Mouse (Mus musculus) c-Kit-negative CD71-positive TER-119-positive erythroid progenitor cells, embryonic 14.5 days (primary cell): ENCODE results near the gene Ascc1.
"Not testable (repeated sequence)": the region's sequence is repeated elsewhere in the genome, so short reads cannot be mapped to it uniquely, and the experiment has no call there.

Experiments used
- DNase-seq: peaks from one replicate; pipeline ENCODE4 v3.0.0-alpha.2; 2013; ENCODE audit warnings: low read depth, low spot score

The Ascc1 gene

GRCm38 (mm10) chr10:60115345-60116185 is 113.0 kb downstream of the Ascc1 start:
- DNase-seq: no peak

DNA sequence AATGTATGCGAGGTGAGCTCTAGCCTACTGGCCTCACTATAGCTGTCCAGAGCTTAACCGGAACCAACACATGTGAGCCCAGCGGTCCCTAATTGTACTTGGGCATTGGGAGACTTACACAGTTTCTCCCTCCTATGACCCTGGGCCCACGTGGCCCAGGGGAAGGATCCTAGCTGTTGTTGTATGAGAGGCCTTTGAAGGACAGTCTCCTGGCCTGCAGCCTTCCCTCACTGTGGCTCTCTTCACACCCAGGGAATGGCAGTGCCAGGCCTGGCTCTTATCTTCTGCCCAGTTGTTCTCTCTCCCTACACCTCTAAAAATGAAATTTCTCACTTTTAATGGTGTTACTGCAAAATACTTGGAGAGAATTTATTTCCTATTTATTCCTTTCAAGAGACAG is 114.4 kb downstream of the Ascc1 start:
- no peak for DNase-seq

DNA sequence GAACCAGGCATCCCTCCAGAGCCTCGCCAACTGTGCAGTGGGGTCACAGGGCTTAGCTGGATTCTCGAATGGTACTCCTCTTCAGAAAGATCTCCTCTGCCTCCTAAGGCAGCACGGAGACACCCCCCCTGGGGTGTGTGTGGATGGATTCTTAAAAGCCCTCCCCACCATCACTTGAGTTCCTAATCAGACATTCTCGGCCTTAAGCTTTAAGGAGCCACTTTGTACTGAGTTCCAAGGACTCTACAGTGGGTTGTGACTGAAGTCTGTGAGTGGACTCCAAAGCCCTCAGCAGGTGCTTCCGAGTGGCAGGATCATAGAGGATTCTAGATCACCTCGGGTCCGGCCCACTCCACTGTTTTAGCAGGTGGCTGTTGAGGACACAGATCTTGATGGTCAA is 115.9 kb downstream of the Ascc1 start:
- no peak for DNase-seq

- no peak for DNase-seq
Measured at GRCm38 (mm10) chr10:60120630-60121029, 118.0 kb downstream of the Ascc1 start.

DNA sequence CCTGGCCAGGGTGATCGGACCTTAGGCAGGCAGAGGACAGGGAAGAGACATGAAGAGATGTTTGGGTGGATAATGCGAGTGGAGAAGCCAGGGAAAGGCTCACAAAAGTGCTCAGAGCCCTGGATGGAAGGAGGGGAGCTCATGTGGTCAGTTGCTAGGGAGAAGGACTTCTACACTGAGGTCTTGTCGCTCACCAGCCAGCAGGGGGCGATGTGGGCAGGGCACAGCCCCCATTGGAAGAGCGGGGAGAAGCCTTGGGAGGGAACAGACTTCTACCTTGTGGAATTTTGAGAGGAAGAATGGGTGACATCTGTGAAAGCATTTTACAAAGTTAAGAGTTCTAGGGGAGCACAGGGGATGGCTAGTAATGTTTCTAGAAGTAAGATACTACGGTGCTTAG is 121.5 kb downstream of the Ascc1 start:
- peak; percentile 2 for DNase-seq

GRCm38 (mm10) chr10:60125529-60126327 is 123.1 kb downstream of the Ascc1 start:
- no peak for DNase-seq

DNA sequence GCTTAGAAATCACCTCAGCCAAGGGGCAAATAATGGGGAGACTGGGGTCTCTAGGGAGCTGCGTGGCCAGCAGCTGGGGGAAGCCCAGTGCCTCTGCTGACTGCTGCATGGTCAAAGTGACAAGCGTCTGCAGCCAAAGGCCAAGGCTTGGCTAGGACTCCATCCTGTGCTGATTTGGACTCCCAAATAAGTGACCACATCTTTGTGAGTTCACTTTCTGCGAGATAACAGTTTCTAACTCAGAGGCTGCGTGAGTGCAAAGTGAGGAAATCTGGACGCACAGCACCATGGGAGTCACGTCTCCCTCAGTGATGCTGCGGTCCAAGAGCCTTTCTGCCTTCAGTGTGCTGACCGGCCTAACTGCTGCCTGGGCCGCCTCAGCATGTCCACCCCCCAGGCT is 125.7 kb downstream of the Ascc1 start:
- no peak for DNase-seq

- DNase-seq: no peak
Measured at GRCm38 (mm10) chr10:60130504-60130903, 127.9 kb downstream of the Ascc1 start.

- no peak for DNase-seq
Measured at GRCm38 (mm10) chr10:60133501-60133900, 130.9 kb downstream of the Ascc1 start.

DNA sequence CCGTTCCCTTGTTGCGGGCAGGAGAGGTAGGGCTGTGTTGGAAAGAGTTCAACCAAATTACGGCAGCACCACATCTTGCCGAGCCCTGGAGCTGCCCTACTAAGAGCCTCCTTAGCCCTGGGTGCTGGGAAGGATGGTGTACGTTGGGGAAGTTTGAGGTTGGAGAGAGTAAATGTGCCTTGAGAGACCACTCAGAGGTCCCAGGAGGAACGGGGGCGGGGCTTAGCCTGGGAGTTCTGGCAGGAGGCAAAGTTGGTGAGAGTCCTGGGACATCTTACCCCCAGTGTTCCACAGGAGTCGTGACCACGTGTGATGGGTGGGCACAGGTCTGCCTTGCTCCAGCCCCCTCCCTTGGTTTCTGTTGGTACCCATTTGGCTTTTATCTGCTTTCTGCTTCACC is 131.6 kb downstream of the Ascc1 start:
- no peak for DNase-seq

GRCm38 (mm10) chr10:60136010-60136409 is 133.4 kb downstream of the Ascc1 start:
- DNase-seq: not testable (repeated sequence)

GRCm38 (mm10) chr10:60136935-60137334 is 134.3 kb downstream of the Ascc1 start:
- no peak for DNase-seq

- DNase-seq: no peak
Measured at GRCm38 (mm10) chr10:60138680-60139079, 136.1 kb downstream of the Ascc1 start.

GRCm38 (mm10) chr10:60140751-60141150 is 138.1 kb downstream of the Ascc1 start:
- no peak for DNase-seq

- DNase-seq: no peak
Measured at GRCm38 (mm10) chr10:60141656-60142160, 139.1 kb downstream of the Ascc1 start.

DNA sequence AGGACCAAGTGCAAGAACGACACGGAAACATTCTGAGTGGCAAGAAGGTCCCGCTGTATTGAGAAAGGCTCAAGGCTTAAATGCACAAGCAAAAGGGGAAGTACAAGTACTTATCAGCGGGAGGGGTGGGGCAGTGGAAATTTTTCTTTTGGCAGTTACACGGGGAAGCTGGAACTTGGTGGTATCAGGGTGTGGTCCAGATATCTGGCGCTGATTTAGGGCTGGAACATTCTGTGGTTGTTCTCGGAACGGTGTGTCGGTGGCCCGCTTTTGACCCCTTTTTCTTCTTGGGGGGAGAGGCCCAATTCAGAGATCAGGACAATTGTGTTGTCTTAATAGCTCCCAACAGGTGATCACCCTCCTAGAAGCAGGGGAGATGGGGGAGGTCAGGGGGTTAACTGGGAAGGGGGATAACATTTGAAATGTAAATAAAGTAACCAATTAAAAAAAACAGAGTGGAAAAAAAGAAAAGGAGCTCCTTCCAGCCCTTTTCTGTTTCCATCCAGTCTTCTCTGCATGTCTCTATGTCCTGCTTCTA is 145.0 kb downstream of the Ascc1 start:
- DNase-seq: not testable (repeated sequence)

- peak; percentile 50 for DNase-seq
Measured at GRCm38 (mm10) chr10:60148087-60148486, 145.5 kb downstream of the Ascc1 start.
